Mouse (Mus musculus) erythroblast, embryonic 14.5 days (primary cell): ENCODE results near the gene Khdrbs2. TPM values are rescaled to one million over a fixed set of nuclear protein-coding genes. Genes with fewer than 3 reads are reported as not detected.

ENCODE experiments used
- H3K27me3 ChIP-seq: 2 replicates; pipeline ENCODE4 v1.6.1; 2012; ENCODE audit warnings: inconsistent platforms; ENCODE audit not compliant: control insufficient read depth
- H3K36me3 ChIP-seq: 2 replicates; pipeline ENCODE4 v1.6.1; 2012; ENCODE audit warnings: mild to moderate bottlenecking, inconsistent platforms; ENCODE audit not compliant: control insufficient read depth
- H3K4me1 ChIP-seq: 2 replicates; pipeline ENCODE4 v1.6.1; 2012; ENCODE audit warnings: inconsistent platforms; ENCODE audit not compliant: control insufficient read depth
- H3K4me3 ChIP-seq: replicated peaks from 2 replicates; pipeline ENCODE3; 2012; ENCODE audit warnings: moderate library complexity, mild to moderate bottlenecking, inconsistent platforms
- H3K9me3 ChIP-seq: 2 replicates; pipeline ENCODE4 v1.6.1; 2012; ENCODE audit warnings: low read length, inconsistent platforms, mixed read lengths; ENCODE audit not compliant: control insufficient read depth
- GATA1 ChIP-seq: IDR thresholded peaks from 2 replicates; pipeline ENCODE4 v1.6.1; 2012; ENCODE audit warnings: low read length, inconsistent platforms, mixed read lengths
- TAL1 ChIP-seq: IDR thresholded peaks from 3 replicates; pipeline ENCODE4 v1.6.1; 2012; ENCODE audit warnings: low read length, inconsistent platforms, mixed read lengths
- polyA plus RNA-seq: library from polyadenylated mRNA; stranded (reverse); fragments of >175 nt; gene quantifications from 2 replicates; pipeline ENCODE4 v1.2.3, GENCODE M21; 2012

Khdrbs2 gene
- polyA plus RNA-seq, 1 experiment, result not detected

- Histone ChIP-seq H3K36me3 (no peaks in the 10 kb centered on the region), H3K4me3 (no peak overlapping the region), H3K27me3 (no peaks in the 10 kb centered on the region), H3K9me3 (no peaks in the 10 kb centered on the region; the same call in 1 of the 2 replicates), H3K4me1 (no peaks in the 10 kb centered on the region)
- TF ChIP-seq TAL1 (no peak), GATA1 (no peak)
These were observed 527.6 kb downstream of the Khdrbs2 start for GRCm38 (mm10) chr1:32700132-32700531.

- TF ChIP-seq GATA1 (no peak), TAL1 (no peak)
- H3K4me3 ChIP-seq, result no peak overlapping the region
- no peaks in the 10 kb centered on the region; the same call in 1 of the 2 replicates for H3K9me3 ChIP-seq
- no peaks in the 10 kb centered on the region for H3K27me3 ChIP-seq
- H3K4me1 ChIP-seq, result no peaks in the 10 kb centered on the region
- no peaks in the 10 kb centered on the region for H3K36me3 ChIP-seq
These were observed 528.8 kb downstream of the Khdrbs2 start for GRCm38 (mm10) chr1:32701267-32701666.
